Mouse (Mus musculus) urinary bladder, adult 2 months (tissue): Measurements from ENCODE around the gene Galnt7. TPM values are rescaled to one million over a fixed set of nuclear protein-coding genes. Genes with fewer than 3 reads are reported as not detected.
A peak's percentile ranks its signal among the peaks of the same experiment; 100 is the strongest.

ENCODE experiments used
- DNase-seq: peaks from one replicate; pipeline ENCODE4 v3.0.0; 2022; ENCODE audit warnings: low spot score
- polyA plus RNA-seq: library from polyadenylated mRNA; depleted of rRNA; stranded (reverse); fragments of >200 nt; gene quantifications from 2 replicates; pipeline ENCODE4 v1.2.3, GENCODE M21; 2012

The Galnt7 gene
- polyA plus RNA-seq, 1 experiment, result 13.2 TPM

GRCm38 (mm10) chr8:57585128-57585442 is 67.7 kb downstream of the Galnt7 start:
- no peak for DNase-seq

- DNase-seq, result no peak
Observed at GRCm38 (mm10) chr8:57584416-57585127, 68.3 kb downstream of the Galnt7 start.

GRCm38 (mm10) chr8:57579845-57580244 is 73.0 kb downstream of the Galnt7 start:
- no peak for DNase-seq

- DNase-seq, result no peak
Observed at GRCm38 (mm10) chr8:57577301-57577700, 75.5 kb downstream of the Galnt7 start.

- DNase-seq, result no peak
Observed at GRCm38 (mm10) chr8:57576238-57576637, 76.6 kb downstream of the Galnt7 start.

- no peak for DNase-seq
Observed at GRCm38 (mm10) chr8:57575336-57575735, 77.5 kb downstream of the Galnt7 start.

- DNase-seq, result peak; percentile 62
Observed at GRCm38 (mm10) chr8:57574398-57574797, 78.4 kb downstream of the Galnt7 start.

- no peak for DNase-seq
Observed at GRCm38 (mm10) chr8:57573844-57574243, 79.0 kb downstream of the Galnt7 start.

- no peak for DNase-seq
Observed at GRCm38 (mm10) chr8:57569886-57570285, 82.9 kb downstream of the Galnt7 start.

GRCm38 (mm10) chr8:57569400-57569795 is 83.4 kb downstream of the Galnt7 start:
- DNase-seq, result no peak

GRCm38 (mm10) chr8:57568633-57569399 is 84.0 kb downstream of the Galnt7 start:
- no peak for DNase-seq

- DNase-seq, result no peak
Observed at GRCm38 (mm10) chr8:57567998-57568397, 84.8 kb downstream of the Galnt7 start.

- no peak for DNase-seq
Observed at GRCm38 (mm10) chr8:57565039-57565438, 87.8 kb downstream of the Galnt7 start.

GRCm38 (mm10) chr8:57563726-57564125 is 89.1 kb downstream of the Galnt7 start:
- DNase-seq, result no peak

GRCm38 (mm10) chr8:57562741-57563140 is 90.1 kb downstream of the Galnt7 start:
- no peak for DNase-seq

GRCm38 (mm10) chr8:57560926-57561325 is 91.9 kb downstream of the Galnt7 start:
- DNase-seq, result no peak

GRCm38 (mm10) chr8:57552102-57553032 is 100.5 kb downstream of the Galnt7 start:
- DNase-seq, result no peak

GRCm38 (mm10) chr8:57547581-57547980 is 105.3 kb downstream of the Galnt7 start:
- no peak for DNase-seq

GRCm38 (mm10) chr8:57546834-57547233 is 106.0 kb downstream of the Galnt7 start:
- DNase-seq, result no peak

- no peak for DNase-seq
Observed at GRCm38 (mm10) chr8:57546401-57546800, 106.4 kb downstream of the Galnt7 start.

- DNase-seq, result no peak
Observed at GRCm38 (mm10) chr8:57541405-57541804, 111.4 kb downstream of the Galnt7 start.

- no peak for DNase-seq
Observed at GRCm38 (mm10) chr8:57540951-57541350, 111.9 kb downstream of the Galnt7 start.
